Mouse (Mus musculus) left cerebral cortex, postnatal 25 days (tissue): Measurements from ENCODE around the gene Gm28053. TPM values are rescaled to one million over a fixed set of nuclear protein-coding genes. Genes with fewer than 3 reads are reported as not detected.

ENCODE experiments used
- DNase-seq, 2 experiments: peaks; one replicate each; pipeline ENCODE4 v3.0.0; 2022; ENCODE audit warnings: low spot score in 2 of 2, mixed read lengths in 1 of 2
- intact Hi-C: fragments of 180-260 bp; cut with DNase I; formaldehyde crosslinking; loops from one replicate; pipeline ENCODE4 v1.15.1; 2025
- total RNA-seq, 2 experiments: library from RNA; stranded (reverse); gene quantifications; 2 replicates each; pipeline ENCODE4 v1.2.3; 2021

Gene Gm28053
- total RNA-seq, 2 experiments from 2014 or later, result 1.7 to 2.3 TPM

DNA sequence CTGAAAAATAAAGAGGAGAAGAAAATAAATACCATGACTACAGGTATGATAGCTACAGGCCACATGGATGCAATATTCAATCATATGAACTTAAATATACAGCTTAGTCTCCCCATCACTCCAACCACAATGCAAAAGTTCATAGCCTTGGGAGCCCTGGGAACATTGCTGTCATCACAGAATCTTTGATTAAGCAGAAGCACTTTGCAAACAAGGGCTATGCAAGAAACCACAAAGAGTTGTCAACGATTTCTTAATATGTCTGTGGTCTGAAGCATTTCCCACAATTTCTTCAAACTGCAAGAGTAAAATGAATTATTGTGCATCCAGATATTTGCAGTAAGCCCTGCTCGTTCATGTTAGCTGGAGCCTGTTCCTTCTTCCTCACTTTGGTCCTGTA, 18.6 kb downstream of the Gm28053 start:
- DNase-seq, result no peak
- intact Hi-C loops, result no loop called here

DNA sequence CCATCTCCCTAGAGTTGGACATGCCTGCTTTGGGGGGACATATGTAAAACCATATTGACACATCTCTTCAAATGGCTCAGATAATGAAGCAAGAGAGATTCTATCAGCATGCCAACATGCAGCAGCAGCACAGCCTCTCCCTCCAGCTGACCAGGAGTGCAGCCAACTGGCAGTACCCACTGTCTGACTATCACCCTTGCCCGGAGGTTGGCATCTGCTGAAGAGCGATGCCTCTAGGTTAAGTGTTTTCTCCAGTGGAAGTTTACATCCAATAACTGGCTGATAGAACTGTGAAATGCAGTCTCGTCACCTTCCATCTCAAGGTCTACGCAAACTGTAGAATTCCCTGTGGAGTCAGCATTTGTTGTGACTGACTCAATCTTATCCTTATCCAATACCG, 19.3 kb downstream of the Gm28053 start:
- no peak for DNase-seq
- intact Hi-C loops, result no loop called here

DNA sequence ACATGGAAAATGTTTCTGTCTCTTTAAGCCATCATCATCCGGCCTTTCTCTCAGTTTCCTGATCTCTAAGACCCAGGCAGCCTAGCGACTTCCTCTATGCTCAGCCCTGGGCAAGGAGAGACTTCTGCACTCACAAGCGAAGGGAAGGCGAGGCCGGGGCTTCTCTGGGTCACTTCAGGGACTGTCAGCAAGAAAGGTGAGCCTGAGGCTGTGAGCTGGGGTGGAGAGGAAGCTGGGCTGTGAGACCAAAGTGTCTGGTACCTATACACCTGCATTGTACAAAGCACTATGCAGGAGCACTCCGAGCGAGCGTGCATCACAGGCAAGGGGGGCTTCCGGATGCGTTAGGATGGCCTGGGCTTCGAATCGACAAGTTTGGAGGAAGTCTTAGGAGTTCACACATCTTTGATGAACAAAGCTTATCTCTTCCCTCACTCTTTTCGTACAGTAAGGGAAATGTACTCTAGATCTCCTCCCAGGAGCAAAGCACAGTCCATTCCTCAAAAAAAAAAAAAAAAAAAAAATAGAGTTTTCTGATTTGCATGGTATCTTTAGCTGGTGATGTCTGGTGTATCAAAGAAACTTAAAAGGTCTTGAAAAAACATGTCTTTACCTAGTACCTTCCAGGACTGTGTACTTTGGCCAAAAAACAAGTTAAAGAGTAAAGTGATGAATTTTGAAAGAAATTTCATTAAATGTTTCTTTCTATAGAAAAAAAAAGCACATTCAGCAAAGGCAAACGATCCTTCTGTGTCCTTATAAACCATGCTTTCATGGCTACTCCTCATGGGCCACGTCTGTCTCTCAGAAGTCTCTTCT, 20.8 kb downstream of the Gm28053 start, which contains the start of gene Gimap1:
Gene Gimap1, plus strand, starts transcription at position 94 of the 819 bp plus-strand sequence.
- intact Hi-C loops, result no loop called here
- no peak for DNase-seq

DNA sequence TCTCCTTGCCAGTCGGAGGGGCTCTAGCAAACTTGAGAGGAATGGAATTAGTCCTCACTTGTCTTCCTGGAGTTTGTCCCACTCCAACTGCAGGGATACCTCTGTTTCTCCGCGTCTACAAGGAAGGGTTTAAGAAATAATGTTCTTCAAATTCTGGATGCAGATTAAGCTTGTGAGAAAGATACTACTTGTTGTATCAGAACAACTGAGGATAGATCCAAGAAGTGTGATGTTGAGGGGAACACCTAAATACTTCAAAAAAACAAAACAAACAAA, 21.3 kb downstream of the Gm28053 start:
- no peak for DNase-seq
- intact Hi-C loops, result no loop called here

DNA sequence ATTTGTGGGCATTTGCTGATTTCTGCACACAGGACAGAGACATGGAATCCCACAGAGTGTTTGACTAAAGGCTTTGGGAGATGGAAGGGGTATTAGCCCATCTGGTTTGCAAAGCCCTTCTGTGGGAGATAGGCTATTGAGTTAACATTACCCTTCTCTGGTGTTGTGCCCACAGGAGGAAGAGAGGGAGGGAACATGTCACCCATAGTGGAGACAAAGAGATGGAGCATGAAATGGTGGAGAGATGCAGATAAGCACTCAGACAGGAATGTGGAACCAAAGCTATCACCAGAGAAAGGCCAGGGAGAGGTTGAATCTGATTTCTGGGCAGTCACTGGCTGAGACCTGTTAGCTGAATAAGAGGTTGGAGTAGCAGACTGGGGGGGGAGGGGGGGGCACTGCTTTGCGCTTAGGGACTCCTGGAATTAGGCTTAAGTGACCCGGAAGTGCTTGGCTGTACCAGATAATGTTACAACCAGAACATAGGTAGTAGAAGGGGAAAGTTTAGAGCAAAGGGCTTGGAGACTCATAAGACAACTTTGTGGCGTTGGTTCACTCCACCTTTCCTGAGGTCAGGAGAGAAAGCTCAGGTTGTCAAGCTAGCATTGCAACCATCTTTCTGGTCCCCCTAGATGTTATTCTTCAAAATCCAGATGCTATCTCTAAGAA, 22.2 kb downstream of the Gm28053 start:
- DNase-seq, result no peak
- intact Hi-C loops, result no loop called here

DNA sequence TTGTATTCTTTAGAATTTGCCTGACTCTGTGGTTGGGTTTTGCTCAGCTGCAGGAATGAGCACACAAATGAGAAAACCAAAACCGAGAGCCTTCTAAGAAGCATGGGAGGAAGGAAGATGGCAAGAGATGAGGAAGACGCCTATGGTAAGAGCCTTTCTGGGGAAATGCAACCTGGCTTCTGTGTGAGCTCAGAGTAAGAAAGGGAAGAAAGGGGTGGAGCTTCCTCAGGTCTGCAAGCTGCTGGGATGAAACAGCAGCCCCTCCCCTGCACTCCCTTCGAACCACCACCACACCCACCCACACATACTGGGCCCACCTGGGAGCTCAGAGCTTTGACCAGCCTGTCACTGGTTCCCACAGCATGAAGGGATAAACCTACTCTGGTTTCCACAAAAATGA, 22.9 kb downstream of the Gm28053 start:
- intact Hi-C loops, result no loop called here

DNA sequence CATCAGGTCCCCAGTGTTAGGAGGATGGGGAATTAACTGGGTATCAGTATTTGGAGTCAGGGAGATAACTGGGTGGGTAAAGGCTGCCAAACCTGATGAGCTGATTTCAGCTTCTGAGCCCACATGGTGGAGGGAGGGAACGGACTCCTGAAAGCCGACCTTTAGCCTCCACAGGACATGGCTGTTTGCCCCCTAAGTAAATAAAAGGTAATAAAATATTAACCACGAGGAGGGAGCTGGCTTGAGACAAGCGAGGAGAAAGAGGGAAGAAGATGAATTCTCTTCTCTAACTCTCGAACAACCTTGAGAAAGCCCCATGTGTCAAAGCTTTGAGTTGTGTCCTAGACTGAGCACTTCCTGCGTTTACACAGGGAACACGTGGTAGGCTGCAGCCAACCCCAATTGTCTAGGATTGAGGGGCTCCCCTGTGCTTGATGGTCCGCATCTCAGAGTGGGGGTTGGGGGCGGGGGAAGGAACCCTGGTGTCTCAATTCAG, 23.4 kb downstream of the Gm28053 start:
- no peak for DNase-seq
- intact Hi-C loops, result no loop called here

More for the DNA sequence above, 22.9 kb downstream of the Gm28053 start:
- DNase-seq, result no peak

DNA sequence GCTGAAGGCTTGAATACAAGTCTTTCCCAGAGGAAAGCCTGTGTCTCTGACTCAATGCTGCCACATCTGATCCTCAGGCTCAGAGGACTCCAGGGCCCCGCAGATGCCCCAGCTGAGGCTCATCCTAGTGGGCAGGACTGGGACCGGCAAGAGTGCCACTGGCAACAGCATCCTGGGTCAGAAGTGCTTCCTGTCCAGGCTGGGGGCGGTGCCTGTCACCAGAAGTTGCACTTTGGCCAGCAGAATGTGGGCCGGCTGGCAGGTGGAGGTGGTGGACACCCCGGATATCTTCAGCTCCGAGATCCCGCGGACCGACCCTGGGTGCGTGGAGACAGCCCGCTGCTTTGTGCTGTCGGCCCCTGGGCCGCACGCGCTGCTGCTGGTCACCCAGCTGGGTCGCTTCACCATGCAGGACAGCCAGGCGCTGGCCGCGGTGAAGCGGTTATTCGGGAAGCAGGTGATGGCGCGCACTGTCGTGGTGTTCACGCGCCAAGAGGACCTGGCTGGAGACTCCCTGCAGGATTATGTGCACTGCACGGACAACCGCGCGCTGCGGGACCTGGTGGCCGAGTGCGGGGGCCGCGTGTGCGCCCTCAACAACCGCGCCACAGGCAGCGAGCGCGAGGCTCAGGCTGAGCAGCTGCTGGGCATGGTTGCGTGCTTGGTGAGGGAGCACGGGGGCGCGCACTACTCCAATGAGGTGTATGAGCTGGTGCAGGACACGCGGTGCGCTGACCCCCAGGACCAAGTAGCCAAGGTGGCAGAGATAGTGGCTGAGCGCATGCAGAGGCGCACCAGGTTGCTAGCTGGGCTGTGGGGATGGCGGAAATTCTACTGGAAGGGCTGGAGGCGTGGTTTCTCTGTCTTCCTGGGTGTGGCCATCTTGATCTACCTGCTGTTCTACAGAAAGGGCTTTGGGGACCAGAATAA, 24.3 kb downstream of the Gm28053 start:
- intact Hi-C loops, result no loop called here
- peak; percentile 14 to 18 for DNase-seq

DNA sequence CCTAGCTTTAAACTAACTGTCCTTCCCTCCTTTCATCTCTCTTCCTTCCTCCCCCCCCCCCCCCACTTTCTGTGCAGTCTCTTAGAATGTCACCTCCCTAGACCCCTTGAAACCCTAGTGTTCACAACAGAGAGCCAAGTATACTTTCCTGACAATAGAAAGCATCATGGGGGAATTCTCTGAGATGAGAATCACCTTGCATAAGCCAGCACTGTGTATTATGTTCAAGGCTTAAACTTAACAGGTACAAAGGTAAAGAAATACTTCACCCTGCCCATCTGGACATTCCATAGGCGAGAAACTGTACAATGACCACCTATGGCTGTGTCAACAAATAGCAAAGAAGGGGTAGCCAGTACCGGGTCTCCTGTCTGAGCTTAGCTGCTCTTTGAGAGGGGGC, 27.1 kb downstream of the Gm28053 start:
- intact Hi-C loops, result no loop called here
- DNase-seq, result no peak

DNA sequence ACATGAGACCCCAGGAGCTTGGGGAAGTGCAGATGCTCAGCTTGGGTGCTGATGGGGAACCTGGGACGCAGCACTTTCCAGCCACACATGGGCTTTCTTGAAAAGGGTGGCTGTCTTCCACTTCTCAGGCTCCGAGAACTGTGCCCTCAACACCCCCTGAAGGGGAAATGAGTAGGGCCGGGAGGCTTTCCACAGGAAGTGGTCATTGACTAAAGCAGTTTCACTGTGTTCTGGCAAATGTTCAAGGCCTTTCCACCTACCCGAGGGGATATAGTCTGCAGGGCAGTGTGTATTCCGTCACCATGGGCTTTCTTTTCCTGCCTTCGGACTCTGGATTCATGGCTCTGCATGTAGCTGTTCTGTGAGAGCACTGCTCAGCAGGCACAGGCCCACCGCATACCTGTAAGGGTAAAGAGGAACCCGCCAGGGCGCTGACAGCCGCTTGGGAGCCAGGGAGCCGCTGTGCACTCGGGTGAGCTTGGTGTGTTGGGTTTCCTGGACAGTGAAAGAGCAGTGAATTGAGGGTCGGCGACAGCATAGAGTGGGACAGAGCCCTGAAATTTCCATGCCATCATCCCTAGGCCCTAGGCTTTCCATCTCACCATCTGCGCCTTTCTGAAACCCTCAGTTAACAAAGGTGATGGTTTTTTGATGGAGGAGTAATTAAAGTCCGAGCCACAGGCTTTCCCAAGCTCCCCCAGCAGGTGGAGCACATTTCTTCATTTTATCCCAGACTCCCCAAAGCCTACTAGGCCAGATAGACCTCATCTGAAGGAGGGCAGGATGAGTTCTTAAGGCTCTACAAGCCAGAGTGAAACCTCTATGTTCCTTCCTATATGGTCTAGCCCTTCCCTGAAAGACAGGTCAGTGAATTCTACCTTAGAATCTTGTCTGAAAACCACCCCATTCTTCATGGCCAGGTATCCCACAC, 27.8 kb downstream of the Gm28053 start, which contains the start of gene Gimap5:
Gene Gimap5, plus strand, starts transcription at position 239 of the 931 bp plus-strand sequence.
- intact Hi-C loops, result no loop called here
- DNase-seq, result peak in 1 of 2 experiments; percentile 9

DNA sequence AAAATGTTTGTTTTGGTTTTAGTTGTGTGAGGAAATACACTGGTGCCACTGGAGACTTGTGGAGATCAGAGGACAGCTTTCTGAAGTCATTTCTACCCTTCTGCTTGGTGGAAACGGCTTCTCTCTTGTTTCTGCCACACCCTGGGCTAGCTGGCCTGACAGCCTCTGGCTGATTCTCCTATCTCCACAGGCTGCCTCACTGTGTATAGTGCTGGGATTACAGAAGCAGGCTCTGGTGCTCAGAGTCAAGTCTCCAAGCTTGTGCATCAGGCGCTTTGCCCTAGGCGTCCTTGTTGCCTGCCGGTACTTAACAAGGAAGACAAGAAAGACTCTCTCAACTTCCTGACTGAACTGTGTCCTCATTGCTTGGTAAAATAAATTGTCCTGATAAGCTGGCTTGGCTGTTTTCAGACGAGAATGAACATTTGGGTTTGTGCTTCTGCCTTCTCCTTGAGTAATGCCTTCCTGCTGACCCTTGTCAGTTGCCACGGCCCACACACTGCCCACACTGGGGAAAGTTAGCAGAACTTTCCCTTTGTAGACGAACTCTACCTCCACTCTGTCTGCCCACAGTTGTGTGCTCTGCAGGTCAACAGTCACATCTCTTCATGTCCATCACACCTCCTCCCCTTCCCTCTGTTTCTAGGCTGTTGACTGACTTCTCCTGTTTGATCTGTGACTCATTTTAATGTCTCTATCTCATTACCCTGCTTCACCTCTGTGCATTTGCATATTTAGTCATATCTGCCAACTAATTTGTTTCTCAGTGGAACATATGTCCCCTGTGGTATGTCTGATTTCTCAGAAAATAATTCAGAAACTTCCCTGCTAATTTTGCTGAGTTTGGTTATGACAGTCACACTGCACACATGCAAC, 28.9 kb downstream of the Gm28053 start:
- intact Hi-C loops, result no loop called here
- no peak for DNase-seq

DNA sequence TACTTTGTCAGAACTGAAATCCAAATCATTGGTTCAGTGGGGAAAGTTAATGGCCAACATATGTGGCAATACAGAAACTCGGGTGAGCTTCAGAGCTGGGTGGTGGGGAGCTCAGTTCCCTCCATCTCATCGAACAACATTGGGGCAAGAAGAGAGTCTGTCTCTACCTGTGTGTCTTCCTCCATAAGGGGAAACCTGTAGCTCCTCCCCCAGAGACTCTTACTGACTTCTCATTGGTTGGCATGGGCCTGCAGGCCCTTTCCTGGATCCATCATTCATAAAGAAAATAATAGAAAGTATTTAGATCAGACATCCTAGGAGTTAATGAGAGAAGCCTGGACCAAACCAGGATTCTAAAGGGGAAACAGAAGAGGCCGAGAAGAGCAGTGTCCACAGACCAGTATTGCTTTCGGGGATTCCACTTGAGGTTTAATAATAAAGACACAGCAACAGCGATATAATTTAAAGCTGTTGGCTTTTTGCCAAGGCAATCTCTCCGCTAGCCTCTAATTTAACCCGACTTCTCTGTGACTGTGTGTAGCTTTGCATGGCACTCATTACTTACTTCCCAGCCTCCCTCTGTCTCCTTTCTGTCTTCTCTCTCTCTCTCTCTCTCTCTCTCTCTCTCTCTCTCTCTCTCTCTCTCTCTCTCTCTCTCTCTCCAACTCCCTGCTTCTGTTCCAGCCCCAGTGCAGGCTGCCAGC, 45.3 kb downstream of the Gm28053 start:
- intact Hi-C loops, result no loop called here

DNA sequence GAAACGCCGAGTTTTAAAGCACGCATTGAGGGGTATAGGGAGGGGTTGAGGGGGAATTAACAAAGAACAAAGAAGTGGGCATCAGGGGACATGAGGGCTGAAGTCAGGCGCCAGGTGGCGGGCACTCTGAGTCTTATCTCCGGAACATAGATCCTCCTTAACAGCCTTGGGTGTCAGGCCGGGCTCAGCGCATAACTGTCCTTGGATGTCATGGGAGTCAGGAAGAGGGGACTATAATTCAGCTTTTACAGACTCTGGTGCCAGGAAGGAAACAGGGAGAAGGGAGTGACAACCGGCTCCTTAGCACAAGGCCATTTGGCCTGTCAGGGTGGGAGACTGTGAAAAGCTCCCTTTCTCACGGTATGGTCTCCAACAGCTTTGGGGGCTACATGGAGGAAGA, 46.1 kb downstream of the Gm28053 start:
- intact Hi-C loops, result no loop called here
- DNase-seq, result no peak

More for the DNA sequence above, 45.3 kb downstream of the Gm28053 start:
- DNase-seq, result no peak

DNA sequence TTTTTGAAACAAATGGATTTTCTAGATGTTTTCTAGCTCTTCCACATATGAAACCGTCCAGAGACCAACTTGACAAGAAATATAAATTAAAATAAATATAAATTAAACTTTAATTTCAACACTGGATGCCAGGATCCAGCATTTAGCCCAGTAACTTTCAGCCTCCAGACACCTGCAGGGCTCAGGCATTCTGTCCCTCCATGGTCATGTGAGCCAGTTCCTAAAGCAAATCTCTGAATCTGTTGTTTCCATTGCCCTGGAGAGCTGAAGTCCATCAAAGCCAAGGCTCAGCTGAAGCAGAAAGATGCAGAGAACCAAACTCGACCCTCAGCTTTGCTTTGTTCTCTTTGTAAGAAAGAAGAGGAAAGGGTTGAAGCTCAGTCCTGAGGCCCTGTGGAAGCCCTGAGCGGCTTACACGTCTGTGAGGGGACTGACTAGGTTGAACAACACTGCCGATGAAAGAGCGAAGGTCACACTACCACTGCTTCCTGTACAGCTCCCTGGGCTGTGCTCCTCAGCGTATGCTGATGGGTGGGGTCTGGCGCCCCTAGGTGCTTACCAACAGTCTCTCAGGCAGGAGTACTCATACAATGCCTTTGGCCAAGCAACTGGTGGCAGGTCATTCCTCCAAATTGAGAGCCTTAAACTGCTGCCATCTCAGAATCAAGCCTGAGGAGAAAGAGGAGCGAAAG, 49.9 kb downstream of the Gm28053 start:
- intact Hi-C loops, result no loop called here
- DNase-seq, result no peak

DNA sequence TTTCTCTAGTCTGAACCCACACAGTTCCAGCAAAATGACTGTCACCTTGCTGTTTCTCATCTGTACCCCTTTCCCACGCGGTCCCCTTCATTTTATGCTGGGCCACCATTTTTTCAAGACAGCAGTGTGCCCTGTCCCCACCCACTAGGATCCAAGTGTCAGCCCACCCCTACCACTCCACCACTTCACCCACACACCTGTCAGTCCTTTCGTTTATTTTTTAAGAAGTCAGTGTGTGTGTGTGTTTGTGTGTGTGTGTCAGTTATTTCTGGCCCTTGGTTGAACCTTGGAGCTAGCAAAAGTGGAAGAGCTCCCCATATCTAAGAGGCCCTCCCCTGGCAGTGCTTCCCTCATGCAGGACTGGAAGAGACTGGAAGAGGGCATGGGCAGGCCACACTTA, 50.5 kb downstream of the Gm28053 start:
- intact Hi-C loops, result no loop called here
- DNase-seq, result no peak

DNA sequence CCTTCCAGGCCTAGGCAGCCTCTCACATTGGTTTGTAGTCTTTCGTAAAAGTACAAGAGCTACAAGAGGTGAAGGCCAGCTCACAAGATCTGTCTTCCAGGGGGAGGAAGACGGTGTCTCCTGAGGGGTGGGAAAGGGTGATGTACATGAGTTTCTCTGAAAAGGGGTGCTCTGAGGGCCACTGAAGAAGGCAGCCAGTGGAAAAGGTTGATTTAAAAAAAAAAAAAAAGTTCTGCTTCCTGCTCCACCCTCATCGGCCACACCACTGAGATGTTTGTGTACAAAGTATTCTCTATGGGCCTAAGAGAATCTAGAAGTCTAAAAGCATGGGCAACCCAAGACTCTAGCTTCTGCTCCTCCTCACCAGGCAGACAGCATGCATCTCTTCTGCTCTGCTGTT, 52.3 kb downstream of the Gm28053 start, which contains the start of gene Gimap3:
Gene Gimap3, minus strand, starts transcription at position 156 of the 400 bp plus-strand sequence.
- intact Hi-C loops, result loop anchor here (5.0 to 10.0 kb wide), 2 partner anchors 188 to 226 kb away; no protein-coding TSS in a partner anchor

DNA sequence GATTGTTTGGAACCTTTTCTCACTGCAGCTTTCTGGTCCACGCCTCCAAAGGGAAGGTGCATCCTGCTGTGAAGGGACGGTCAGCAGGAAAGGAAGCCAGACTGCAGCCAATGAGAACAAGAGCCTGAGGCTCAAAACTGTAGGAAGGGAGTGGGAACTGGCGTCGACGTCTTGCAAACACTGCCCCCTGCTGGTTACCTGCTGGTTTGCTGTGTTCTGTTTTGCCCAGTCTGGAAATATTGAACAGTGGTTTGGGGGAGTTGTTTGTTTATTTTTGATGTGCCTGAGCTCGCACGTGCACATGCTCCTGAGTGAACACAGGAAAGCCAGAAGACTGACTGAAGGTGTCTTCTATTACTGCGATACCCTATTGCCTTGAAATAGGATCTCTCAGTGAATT, 53.6 kb downstream of the Gm28053 start:
- DNase-seq, result peak; percentile 78 to 82
- intact Hi-C loops, result loop anchor here (1.0 to 10.0 kb wide), 3 partner anchors 128 to 227 kb away; no protein-coding TSS in a partner anchor

More for the DNA sequence above, 52.3 kb downstream of the Gm28053 start, which contains the start of gene Gimap3:
- DNase-seq, result no peak
